Mouse (Mus musculus): ENCODE data around the gene Gm14139. TPM values are rescaled to one million over a fixed set of nuclear protein-coding genes. Genes with fewer than 3 reads are reported as not detected.
"Not testable (repeated sequence)": the region's sequence is repeated elsewhere in the genome, so short reads cannot be mapped to it uniquely, and the experiment has no call there.

Gene Gm14139
- not detected for total RNA-seq (2021)
- long read RNA-seq, result 0 reads

- DNase-seq (ENCODE audit: low spot score in 2 of 2), result not testable (repeated sequence)
Observed at GRCm38 (mm10) chr2:150181570-150181999, at the start of gene Gm14139. TSS of gene Gm14139 (plus strand) at chr2:150181755.

- DNase-seq (ENCODE audit: low spot score in 2 of 2), result not testable (repeated sequence)
Observed at GRCm38 (mm10) chr2:150132002-150132401, 49.6 kb upstream of the Gm14139 start.

- DNase-seq (ENCODE audit: low spot score in 2 of 2), result no peak
Observed at GRCm38 (mm10) chr2:150132773-150133172, 48.8 kb upstream of the Gm14139 start.

GRCm38 (mm10) chr2:150136435-150136897, 45.1 kb upstream of the Gm14139 start, which contains the start of gene Zfp120:
TSS of gene Zfp120 (minus strand) at chr2:150136708.
- DNase-seq (ENCODE audit: low spot score in 2 of 2), result peak; percentile 84 to 95

GRCm38 (mm10) chr2:150166703-150167102, 14.9 kb upstream of the Gm14139 start:
- DNase-seq (ENCODE audit: low spot score in 2 of 2), result no peak

- DNase-seq (ENCODE audit: low spot score in 2 of 2), result no peak
Observed at GRCm38 (mm10) chr2:150173833-150174232, 7.7 kb upstream of the Gm14139 start.

GRCm38 (mm10) chr2:150179579-150179978, 2.0 kb upstream of the Gm14139 start, which contains the start of gene Gm10770:
TSS of gene Gm10770 (minus strand) at chr2:150179679.
- DNase-seq (ENCODE audit: low spot score in 2 of 2), result not testable (repeated sequence)

GRCm38 (mm10) chr2:150181046-150181445, 509 bp upstream of the Gm14139 start:
- not testable (repeated sequence) for DNase-seq (ENCODE audit: low spot score in 2 of 2)

GRCm38 (mm10) chr2:150217600-150218362, 36.2 kb downstream of the Gm14139 start, which contains the start of gene Zfp937:
TSS of gene Zfp937 (plus strand) at chr2:150218073.
- DNase-seq (ENCODE audit: low spot score in 2 of 2), result peak; percentile 82 to 92

GRCm38 (mm10) chr2:150218363-150218725, 36.8 kb downstream of the Gm14139 start:
- not testable (repeated sequence) for DNase-seq (ENCODE audit: low spot score in 2 of 2)

- not testable (repeated sequence) for DNase-seq (ENCODE audit: low spot score in 2 of 2)
Observed at GRCm38 (mm10) chr2:150223263-150223662, 41.7 kb downstream of the Gm14139 start.

Other genes starting within 250 kb of the Gm14139 start
- 10 to 100 TPM; 11.7 to 12.9 TPM for gene Zfp120, start 45.0 kb upstream of the Gm14139 start, total RNA-seq (2021)
- gene Gm10770, start 2.1 kb upstream of the Gm14139 start, total RNA-seq (2021), result not detected
- gene Zfp937, start 36.3 kb downstream of the Gm14139 start, total RNA-seq (2021), result 10 to 100 TPM; 10.4 to 11.9 TPM
- 1 to 10 TPM; 7.6 to 7.9 TPM for gene Gm21994, start 73.8 kb downstream of the Gm14139 start, total RNA-seq (2021)
- gene Gm14124, start 75.8 kb downstream of the Gm14139 start, total RNA-seq (2021), result under 1 TPM; 0.15 to 0.22 TPM
- gene Gm10130, start 141.9 kb downstream of the Gm14139 start, total RNA-seq (2021), result not detected
- 1 to 10 TPM; 7.5 to 9.6 TPM for gene 3300002I08Rik, start 181.0 kb downstream of the Gm14139 start, total RNA-seq (2021)